Mouse (Mus musculus): Measurements from ENCODE around the gene Tox3.

Gene Tox3

GRCm38 (mm10) chr8:90232501-90232900, 115.6 kb downstream of the Tox3 start:
- DNase-seq, result no peak

DNA sequence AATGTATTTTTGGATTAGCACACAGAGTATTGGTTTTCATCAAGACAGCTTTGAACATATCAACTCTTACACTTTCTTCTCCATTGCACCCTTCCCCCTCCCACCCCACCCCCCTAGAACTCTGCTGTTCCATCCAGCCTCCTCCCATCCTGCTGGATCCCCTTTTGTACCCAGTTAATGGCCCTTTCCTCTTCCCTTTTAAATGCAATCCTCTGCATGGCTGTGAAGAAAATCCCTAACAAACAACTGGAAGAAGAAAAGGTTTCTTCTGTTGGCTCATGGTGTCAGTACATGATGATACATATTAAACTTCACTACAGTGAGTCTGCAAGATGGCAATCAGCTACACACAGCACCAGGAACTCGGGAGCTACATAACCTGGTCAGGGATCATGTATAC, 124.0 kb downstream of the Tox3 start:
- DNase-seq, result no peak

DNA sequence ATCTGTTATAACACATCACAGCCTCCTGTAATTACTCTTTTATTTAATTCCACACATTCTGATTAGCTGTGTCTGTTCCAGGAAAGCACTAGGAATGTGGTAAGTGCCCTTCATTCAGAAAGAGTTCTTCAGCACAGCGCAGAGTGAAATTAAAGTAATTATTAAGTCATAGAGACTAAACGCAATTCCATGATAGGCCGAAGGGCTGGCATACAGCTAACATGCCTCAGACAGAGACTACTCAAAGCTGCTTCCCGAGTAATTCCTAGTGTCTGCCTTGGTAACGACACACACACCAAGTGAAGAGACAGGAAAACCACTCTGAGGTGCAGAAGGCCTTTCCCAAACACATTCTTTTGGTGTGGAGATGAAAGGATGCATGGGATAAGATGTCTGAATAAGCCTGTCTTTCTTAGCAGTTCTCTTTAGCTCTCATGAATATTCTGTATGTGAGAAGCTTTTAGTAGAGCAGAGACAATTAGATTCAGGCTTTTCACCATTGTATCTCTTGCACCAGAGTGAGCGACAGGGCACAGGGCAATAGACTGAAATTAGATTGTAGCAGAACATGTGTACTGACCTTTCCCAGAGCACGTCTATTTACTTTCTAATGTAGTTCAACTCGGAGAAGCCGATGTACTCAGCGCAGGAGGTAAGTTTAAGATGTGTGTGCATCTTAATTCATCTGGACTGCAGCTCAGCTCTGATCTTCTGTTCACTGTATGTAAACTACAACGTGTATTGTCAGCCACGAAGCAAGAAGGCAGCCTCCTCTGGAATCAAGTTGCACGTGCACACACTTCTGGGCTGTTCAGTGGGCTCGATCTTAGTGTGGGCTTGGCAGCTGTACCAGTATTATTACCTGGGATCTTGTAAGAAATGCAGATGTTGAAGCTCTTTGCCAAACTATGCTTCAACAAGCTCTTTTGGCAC, 138.8 kb downstream of the Tox3 start:
- no peak for DNase-seq

All from B cell, adult 2 months (primary cell).